Mouse (Mus musculus): ENCODE data around the gene Emid1.

Gene Emid1

DNA sequence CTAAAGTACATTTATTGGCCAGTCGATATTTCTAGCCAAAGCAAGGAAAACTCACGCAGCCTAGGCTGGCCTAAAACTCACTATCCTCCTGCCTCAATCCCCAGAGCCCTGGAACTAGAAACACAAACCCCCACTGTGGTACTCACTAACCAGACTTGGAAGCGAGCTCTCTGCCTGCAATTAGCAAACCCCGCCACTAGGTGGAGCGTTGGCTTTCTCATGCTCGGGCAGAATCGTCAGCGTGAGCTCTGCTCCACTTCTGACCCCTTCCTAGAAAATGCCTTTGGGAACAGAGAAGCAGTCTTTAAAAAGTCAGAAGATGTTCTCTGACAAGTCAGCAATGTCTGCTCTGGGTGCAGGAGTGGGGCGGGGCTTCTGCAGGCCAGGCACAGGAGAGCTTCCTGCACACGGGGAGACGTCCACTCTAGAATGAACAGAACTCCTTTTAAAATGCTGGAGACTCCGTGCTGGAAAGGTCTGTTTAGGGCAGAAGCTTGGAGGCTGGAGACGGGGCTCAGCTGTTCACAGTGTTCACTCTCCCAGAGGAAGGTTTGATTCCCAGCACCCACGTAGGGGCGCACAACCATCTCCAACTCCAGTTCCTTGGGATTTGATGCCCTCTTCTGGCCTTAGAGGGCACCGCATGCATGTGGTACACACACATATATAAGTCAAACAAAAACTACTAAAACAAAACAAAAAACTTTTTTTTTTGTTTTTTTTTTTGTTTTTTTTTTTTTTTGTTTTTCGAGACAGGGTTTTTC, 8.8 kb upstream of the Emid1 start:
- DNase-seq = peak; percentile 20

- no peak for DNase-seq
These were observed 6.0 kb upstream of the Emid1 start for GRCm38 (mm10) chr11:5158056-5158455.

DNA sequence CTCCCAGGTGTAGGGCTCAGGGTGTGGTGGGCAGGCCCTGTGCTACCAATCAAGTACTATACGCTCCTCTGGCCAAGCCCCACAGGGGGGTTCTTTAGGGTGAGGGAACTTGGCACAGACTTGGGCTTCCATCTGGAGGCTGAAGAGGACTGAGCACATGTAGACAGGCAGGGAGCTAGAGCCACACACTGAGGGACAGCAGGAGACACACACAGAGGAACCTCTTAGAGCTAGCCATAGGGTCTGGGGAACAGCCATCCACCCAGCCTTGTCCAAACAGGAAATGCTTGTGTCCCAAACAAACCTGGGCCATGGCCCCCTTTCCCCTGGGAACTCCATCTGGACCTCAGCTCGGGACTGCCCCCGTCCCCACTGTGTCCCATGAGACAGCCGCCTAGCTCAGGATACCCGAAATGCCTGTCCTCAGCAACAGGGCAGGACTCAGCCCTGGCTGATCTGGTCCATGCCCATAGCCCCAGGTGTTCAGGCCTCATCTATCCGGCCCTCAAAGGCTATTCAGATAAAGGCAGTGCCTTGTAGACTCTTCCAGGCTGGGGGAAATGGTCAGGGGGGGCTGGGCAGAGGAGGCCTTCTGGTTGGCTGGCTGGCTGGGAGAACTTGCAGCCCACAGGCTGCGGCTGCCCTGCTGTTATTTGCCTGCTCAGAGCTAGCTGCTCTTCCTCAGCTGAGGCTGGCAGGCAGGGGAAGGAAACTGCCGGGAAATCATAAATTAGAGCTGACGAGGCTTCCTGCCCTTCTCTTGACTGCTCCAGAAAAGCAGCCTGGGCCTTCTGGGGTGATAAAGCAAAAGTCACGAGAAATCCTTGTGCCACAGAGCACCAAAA, 3.1 kb upstream of the Emid1 start:
- DNase-seq = peak; percentile 82

- no peak for DNase-seq
These were observed 818 bp downstream of the Emid1 start for GRCm38 (mm10) chr11:5151247-5151630.

DNA sequence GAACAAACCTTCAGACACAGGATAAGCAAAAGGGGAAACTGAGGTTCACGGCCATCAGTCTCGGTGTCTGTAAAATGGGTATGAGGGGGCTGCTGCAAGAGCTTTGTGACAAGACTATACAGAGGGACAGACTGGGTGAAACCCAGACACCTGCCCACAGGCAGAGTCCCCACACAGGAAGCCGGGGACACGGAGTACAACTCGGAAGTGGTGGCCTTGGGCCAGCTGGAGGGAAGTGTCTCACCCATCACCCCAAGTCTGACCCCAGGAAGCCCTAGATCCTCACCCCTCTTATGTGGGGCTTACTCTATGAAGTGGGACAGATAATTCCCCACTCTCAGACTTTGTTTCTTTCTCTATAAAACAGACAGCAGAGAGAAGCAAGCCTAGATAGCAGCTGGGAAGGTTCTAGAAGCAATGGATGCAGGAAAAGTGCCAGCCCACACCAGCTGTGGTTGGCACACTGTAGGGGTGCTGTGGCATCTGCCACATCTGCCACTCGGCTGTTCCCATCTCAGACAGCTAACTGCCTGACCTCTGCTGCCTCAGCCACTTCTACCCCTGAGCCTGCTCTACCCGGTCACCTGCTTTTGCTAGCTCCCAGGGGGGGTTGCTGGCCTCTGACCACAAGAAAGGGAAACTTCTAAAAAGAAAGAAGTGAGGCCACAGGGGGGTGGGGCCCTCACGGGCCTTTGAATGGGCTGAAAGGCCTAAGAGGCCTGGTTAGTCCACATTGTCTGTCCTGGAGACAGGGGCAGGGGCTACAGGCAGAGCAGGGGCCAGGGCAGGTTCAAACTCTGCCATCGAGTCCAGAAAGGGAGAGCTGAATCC, 1.4 kb downstream of the Emid1 start:
- no peak for DNase-seq

- no peak for DNase-seq
These were observed 2.1 kb downstream of the Emid1 start for GRCm38 (mm10) chr11:5149955-5150354.

- no peak for DNase-seq
These were observed 2.8 kb downstream of the Emid1 start for GRCm38 (mm10) chr11:5149249-5149648.

GRCm38 (mm10) chr11:5145600-5145999, 6.5 kb downstream of the Emid1 start:
- DNase-seq = no peak

GRCm38 (mm10) chr11:5141965-5142364, 10.1 kb downstream of the Emid1 start:
- DNase-seq = no peak

DNA sequence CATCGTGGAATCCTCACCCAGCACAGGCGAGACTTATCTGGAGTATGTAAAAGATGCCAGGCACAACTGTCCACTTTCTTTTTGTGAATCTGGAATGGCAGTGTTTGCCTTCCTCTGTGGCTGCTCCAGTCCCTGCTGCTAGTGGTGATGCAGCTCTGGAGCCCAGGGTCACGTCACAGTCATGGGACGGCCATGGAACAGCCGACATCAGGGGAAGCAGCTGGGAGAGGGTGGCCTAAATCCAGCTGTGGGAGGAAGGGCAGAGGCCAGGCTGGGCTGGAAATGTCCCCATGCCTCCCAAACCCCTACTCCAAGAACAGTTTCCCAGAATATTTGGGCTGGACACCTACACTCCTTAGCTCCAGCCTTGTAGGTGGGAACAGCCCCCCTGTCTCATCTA, 10.8 kb downstream of the Emid1 start:
- no peak for DNase-seq

GRCm38 (mm10) chr11:5140619-5141018, 11.4 kb downstream of the Emid1 start:
- peak; percentile 61 for DNase-seq

- no peak for DNase-seq
These were observed 12.7 kb downstream of the Emid1 start for GRCm38 (mm10) chr11:5139372-5139771.

GRCm38 (mm10) chr11:5138642-5139041, 13.4 kb downstream of the Emid1 start:
- no peak for DNase-seq

- no peak for DNase-seq
These were observed 16.1 kb downstream of the Emid1 start for GRCm38 (mm10) chr11:5135914-5136313.

GRCm38 (mm10) chr11:5132751-5133150, 19.3 kb downstream of the Emid1 start:
- DNase-seq = no peak

GRCm38 (mm10) chr11:5130111-5130665, 21.9 kb downstream of the Emid1 start:
- DNase-seq = no peak

DNA sequence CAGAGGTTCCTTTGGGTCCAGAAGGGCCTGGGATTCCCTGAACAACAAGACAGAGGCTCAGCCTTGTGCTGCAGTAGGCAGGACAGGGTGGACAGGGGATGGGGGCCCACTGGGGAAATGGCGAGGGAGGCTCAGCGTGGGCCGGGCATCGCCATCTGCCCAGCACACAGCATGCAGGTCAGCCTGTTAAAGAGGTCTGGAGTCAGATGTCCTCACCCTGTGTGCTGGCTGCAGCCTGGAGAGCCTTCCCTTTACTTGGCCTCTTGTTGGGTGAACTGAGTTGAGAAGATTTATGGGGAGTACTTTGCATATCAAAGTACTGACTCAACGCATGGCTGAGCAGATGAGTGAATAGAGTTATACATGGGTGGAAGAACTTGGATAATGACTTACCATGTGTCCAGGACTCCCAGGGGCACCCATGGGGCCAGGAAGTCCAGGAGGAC, 23.0 kb downstream of the Emid1 start:
- DNase-seq = peak; percentile 60

DNA sequence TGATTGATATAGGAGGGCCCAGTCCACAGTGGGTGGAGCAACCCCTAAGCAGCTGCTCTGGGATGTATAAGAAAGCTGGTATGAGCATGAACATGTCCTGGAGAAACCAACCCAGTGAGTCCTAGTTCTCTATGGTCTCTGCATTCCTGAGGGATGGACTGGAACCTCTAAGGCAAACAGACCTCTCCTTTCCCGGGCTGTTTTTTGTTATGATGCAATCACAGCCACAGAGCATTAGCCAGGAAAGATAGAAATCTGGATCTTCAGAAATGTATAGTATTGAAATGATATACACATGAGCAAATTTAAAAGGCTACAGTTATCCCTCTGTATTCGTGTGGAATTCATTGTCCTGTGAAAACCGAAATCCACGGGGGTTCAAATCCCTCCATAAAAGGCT, 26.3 kb downstream of the Emid1 start:
- no peak for DNase-seq

GRCm38 (mm10) chr11:5114931-5115581, 37.0 kb downstream of the Emid1 start:
- DNase-seq = peak; percentile 76

DNA sequence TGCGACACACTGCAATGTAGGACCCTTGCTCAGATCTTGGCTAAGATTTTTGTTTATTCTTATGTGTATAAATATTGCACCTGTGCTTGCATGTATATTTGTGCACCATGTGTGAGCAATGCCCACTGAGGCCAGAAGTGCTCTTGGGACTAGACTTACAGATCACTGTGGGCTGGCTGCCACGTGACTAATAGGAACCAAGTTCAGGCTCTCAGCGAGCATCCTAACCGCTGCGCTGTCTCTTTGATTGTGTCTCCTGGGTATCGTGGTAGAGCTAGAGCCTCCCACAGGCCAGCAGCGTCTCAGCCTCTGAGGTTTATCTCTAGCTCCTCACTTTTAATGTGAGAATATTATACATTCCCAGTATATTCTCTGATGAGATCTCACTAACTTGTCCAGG, 38.4 kb downstream of the Emid1 start:
- DNase-seq = no peak

GRCm38 (mm10) chr11:5109441-5109840, 42.6 kb downstream of the Emid1 start:
- no peak for DNase-seq

DNA sequence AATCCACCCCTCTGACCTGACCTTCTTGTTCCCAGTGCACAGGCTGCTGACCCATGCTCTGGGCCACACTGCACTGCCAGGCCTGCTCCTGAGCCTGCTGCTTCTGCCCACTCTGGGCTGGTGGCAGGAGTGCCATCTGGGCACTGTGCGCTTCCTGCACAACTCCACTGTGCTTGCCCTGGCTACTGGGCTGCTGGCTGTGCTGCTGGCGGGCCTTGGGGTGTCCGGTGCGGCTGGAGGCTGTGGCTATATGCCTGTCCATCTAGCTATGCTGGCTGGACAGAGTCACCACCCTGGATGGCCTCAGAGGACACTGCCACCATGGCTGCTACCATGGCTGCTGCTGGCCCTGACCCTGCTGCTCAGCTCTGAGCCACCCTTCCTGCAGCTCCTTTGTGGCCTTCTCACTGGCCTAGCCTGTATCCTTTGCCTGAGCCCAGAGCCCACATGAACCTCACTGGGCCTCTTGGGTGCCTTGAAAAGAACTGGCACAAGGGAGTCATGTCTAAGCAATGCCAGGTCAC, 48.0 kb downstream of the Emid1 start:
- no peak for DNase-seq

Data from cerebellum, adult 9-11 months (tissue).